Mouse (Mus musculus) erythroblast, embryonic 14.5 days (primary cell): Measurements from ENCODE around the gene 6720489N17Rik.
"Not testable (repeated sequence)": the region's sequence is repeated elsewhere in the genome, so short reads cannot be mapped to it uniquely, and the experiment has no call there.

Experiments used
- GATA1 ChIP-seq: IDR thresholded peaks from 2 replicates; pipeline ENCODE4 v1.6.1; 2012; ENCODE audit warnings: low read length, inconsistent platforms, mixed read lengths
- TAL1 ChIP-seq: IDR thresholded peaks from 3 replicates; pipeline ENCODE4 v1.6.1; 2012; ENCODE audit warnings: low read length, inconsistent platforms, mixed read lengths

DNA sequence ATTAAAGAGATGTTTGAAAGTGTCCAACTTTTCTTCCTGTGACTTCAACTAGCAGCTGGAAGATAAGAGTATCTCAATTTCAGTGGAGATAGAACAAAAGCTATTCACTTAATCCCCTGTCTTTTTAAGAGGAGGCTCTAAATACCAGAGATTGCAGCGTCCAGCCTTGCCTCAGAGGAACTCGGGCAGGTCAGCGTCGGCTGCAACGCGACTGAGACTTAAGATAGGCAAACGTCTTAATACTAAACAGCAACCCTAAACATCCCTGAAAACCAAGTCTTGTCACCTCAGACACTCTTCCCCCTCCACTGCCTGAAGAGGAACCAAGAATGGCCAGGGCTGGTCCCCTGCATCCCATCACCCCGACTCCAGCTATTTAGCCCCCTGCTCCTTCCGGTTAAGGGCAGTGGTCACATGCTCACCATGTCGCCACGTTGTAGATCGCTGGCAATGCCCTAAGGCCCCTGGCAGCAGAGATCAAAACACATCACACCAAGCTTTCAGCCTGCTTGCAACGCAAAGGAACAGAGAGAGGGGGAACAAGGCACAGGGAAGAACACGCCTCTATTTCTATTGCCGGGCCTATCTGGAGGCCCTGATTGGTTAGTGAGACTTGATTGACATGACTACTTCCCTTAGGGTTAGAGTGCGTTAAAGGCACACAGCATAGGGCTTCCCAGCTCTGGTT is 28.8 kb upstream of the 6720489N17Rik start:
- not testable (repeated sequence) for TF ChIP-seq GATA1, TAL1
